Mouse (Mus musculus): ENCODE data around the gene Usf1.

Gene Usf1
- long read RNA-seq, experiment 1, transcript Usf1-208 (10 exons, 2,167 nt) = major isoform, 16 of 21 reads
- long read RNA-seq, experiment 1, partial matches to known transcripts = 0 of 21 reads
- long read RNA-seq, experiment 1, other reads (novel, unspliced or antisense) = 4 of 21 reads
- long read RNA-seq, experiment 2, transcript Usf1-208 (10 exons, 2,167 nt) = major isoform, 10 of 17 reads
- long read RNA-seq, experiment 2, partial matches to known transcripts = 0 of 17 reads
- long read RNA-seq, experiment 2, other reads (novel, unspliced or antisense) = 3 of 17 reads

GRCm38 (mm10) chr1:171410947-171411484, at the start of gene Usf1:
TSS of gene Usf1 (plus strand) at chr1:171411313.
- intact Hi-C loops (cut with DNase I) = loop anchor here (5.0 kb wide), 1 partner anchor 66 kb away; no protein-coding TSS in a partner anchor

GRCm38 (mm10) chr1:171365934-171366333, 45.2 kb upstream of the Usf1 start:
- intact Hi-C loops (cut with DNase I) = no loop called here

- intact Hi-C loops (cut with DNase I) = loop anchor here (5.0 kb wide), 1 partner anchor 37 kb away; no protein-coding TSS in a partner anchor
Measured at GRCm38 (mm10) chr1:171369845-171370556, 41.1 kb upstream of the Usf1 start, which contains the start of gene Nectin4. TSS of gene Nectin4 (plus strand) at chr1:171370099.

GRCm38 (mm10) chr1:171372880-171373279, 38.2 kb upstream of the Usf1 start:
- intact Hi-C loops (cut with DNase I) = loop anchor here (5.0 kb wide), 1 partner anchor 34 kb away; no protein-coding TSS in a partner anchor

GRCm38 (mm10) chr1:171373946-171374345, 37.2 kb upstream of the Usf1 start:
- intact Hi-C loops (cut with DNase I) = loop anchor here (5.0 kb wide), 1 partner anchor 33 kb away; no protein-coding TSS in a partner anchor

- intact Hi-C loops (cut with DNase I) = no loop called here
Measured at GRCm38 (mm10) chr1:171375646-171376097, 35.4 kb upstream of the Usf1 start.

- intact Hi-C loops (cut with DNase I) = no loop called here
Measured at GRCm38 (mm10) chr1:171378298-171378697, 32.8 kb upstream of the Usf1 start.

GRCm38 (mm10) chr1:171379935-171380599, 31.0 kb upstream of the Usf1 start:
- intact Hi-C loops (cut with DNase I) = no loop called here

- intact Hi-C loops (cut with DNase I) = no loop called here
Measured at GRCm38 (mm10) chr1:171382096-171382620, 29.0 kb upstream of the Usf1 start.

GRCm38 (mm10) chr1:171384361-171384760, 26.8 kb upstream of the Usf1 start:
- intact Hi-C loops (cut with DNase I) = no loop called here

GRCm38 (mm10) chr1:171385171-171385570, 25.9 kb upstream of the Usf1 start:
- intact Hi-C loops (cut with DNase I) = no loop called here

GRCm38 (mm10) chr1:171387099-171387498, 24.0 kb upstream of the Usf1 start:
- intact Hi-C loops (cut with DNase I) = no loop called here

- intact Hi-C loops (cut with DNase I) = no loop called here
Measured at GRCm38 (mm10) chr1:171388376-171389102, 22.6 kb upstream of the Usf1 start, which contains the start of gene Arhgap30. TSS of gene Arhgap30 (plus strand) at chr1:171388954.

GRCm38 (mm10) chr1:171390101-171390500, 21.0 kb upstream of the Usf1 start:
- intact Hi-C loops (cut with DNase I) = no loop called here

GRCm38 (mm10) chr1:171401821-171402220, 9.3 kb upstream of the Usf1 start:
- intact Hi-C loops (cut with DNase I) = no loop called here

- intact Hi-C loops (cut with DNase I) = no loop called here
Measured at GRCm38 (mm10) chr1:171402991-171403390, 8.1 kb upstream of the Usf1 start.

- intact Hi-C loops (cut with DNase I) = loop anchor here (5.0 kb wide), 1 partner anchor 35 kb away; the partner anchor contains the start of gene Nectin4
Measured at GRCm38 (mm10) chr1:171407263-171407662, 3.9 kb upstream of the Usf1 start.

- intact Hi-C loops (cut with DNase I) = loop anchor here (5.0 kb wide), 1 partner anchor 67 kb away; no protein-coding TSS in a partner anchor
Measured at GRCm38 (mm10) chr1:171410231-171410630, 882 bp upstream of the Usf1 start.

- intact Hi-C loops (cut with DNase I) = loop anchor here (5.0 kb wide), 1 partner anchor 66 kb away; no protein-coding TSS in a partner anchor
Measured at GRCm38 (mm10) chr1:171411492-171411941, 404 bp downstream of the Usf1 start.

- intact Hi-C loops (cut with DNase I) = loop anchor here (5.0 kb wide), 1 partner anchor 65 kb away; no protein-coding TSS in a partner anchor
Measured at GRCm38 (mm10) chr1:171412001-171412441, 908 bp downstream of the Usf1 start.

Data from adrenal gland (tissue).